Mouse (Mus musculus) layer of hippocampus, adult 6 months (tissue): ENCODE data around the gene Rrp8. TPM values are rescaled to one million over a fixed set of nuclear protein-coding genes. Genes with fewer than 3 reads are reported as not detected.

ENCODE experiments used
- long read RNA-seq, 2 experiments: library from polyadenylated mRNA; unstranded; transcript quantifications; one replicate each; pipeline ENCODE4 v2.0.0; 2019 to 2020
- polyA plus RNA-seq: library from polyadenylated mRNA; unstranded; fragments of <200 nt; fragmentation: Nextera tagmentation; gene quantifications from 2 replicates; pipeline ENCODE4 v1.2.3, GENCODE M21; 2021

The Rrp8 gene
- polyA plus RNA-seq: 5.3 and 7.3 TPM in 2 replicates
- long read RNA-seq, experiment 1, transcript Rrp8-201 (7 exons, 3,053 nt): major isoform, 12 of 14 reads
- long read RNA-seq, experiment 1, partial matches to known transcripts: 0 of 14 reads
- long read RNA-seq, experiment 1, other reads (novel, unspliced or antisense): 1 of 14 reads
- long read RNA-seq, experiment 2, transcript Rrp8-201 (7 exons, 3,053 nt): major isoform, 69 of 77 reads
- long read RNA-seq, experiment 2, partial matches to known transcripts: 2 of 77 reads
- long read RNA-seq, experiment 2, other reads (novel, unspliced or antisense): 3 of 77 reads

GRCm38 (mm10) chr7:105736911-105737521 lies at the start of gene Rrp8:
TSS of gene Rrp8 (minus strand) at chr7:105737385.

DNA sequence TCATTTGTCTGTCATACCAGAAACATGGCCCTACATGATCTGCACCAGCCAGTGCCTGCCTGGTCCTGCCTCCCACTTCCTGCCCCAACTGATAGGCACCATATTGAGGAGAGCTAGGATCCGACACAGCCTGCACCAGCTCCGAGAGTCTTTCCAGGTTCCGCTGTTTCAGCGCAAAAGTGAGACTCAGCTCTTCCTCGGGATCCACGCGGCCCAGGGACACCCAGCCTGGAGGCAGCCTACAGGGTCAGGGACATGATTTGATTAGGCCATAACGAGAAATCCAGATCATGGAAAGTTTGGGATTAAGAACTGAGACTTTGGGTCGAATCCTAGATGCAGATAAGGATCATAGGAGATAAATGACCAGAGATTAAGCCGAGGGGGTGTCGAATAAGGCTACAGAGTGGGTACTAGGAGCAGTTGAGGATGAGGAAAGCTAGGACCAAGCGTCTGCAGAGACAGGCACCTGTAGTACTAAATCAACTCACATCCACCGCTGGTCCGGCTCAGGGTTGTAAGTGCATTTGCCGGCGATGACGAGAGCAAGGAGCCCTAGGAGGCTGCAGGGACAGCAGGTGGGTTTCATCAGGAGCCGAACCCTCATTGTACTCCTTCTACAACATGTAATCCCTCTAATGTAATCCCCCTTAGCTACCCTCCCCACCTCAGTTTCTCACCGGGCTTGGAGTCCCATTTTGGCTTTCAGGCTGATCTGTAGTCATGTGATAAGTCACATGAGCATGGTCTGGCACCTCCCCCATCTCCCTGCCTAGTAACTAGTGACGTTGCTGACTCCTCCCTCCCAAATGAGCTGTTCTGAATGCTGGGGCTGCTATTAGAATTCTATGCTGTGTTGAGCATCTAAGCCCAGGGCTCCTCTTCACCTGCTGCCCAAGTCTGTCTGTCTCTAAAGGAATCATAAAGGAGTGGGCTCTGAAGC lies 14.6 kb upstream of the Rrp8 start, which contains the start of gene Tpp1:
Tpp1 (minus strand) TSS at position 745 of the 943 bp plus-strand sequence.

DNA sequence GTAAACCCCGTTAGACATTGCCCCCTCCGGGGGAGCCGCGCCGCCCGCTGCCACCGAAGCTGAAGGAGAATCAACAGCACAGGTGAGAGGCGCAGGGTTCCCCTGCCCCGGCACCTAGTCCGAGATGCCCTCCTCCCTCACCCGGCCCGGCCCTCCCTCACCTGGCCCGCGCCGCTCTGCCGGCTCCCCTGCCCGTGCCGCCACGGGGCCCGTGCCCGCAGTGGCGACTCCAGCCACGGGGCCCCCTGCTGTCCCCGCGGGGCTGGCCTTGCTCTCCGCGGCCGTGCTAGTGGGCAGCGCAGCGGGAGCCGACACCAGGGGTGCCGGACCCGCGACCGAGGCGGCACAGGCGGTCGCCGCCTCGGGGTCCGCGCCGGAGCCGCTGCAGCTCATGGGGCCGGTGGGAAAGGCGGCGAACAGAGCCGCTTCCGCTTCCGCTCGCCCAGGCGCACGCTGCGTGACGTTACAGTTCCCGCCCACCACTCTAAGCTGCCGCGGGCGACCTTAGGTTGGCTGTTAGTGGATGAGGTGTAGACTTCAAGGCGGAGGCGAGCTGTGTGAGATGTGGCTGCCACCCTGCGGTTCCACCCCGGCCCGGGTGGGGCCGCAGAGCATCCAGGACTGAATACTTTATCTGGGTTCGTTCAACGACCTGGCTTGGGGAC lies 6.9 kb upstream of the Rrp8 start, which contains the start of gene Taf10:
Taf10 (minus strand) TSS at position 436 of the 665 bp plus-strand sequence.

GRCm38 (mm10) chr7:105736264-105736901 lies 802 bp downstream of the Rrp8 start, which contains the start of gene Ilk:
TSS of gene Ilk (plus strand) at chr7:105736592.

Other genes with a start within 250 kb of the Rrp8 start
- gene Smpd1, start 183.0 kb downstream of the Rrp8 start, polyA plus RNA-seq: 93.9 and 95.7 TPM in 2 replicates
- gene Apbb1, start 155.7 kb downstream of the Rrp8 start, polyA plus RNA-seq: 408 and 453 TPM in 2 replicates
- gene Hpx, start 137.2 kb downstream of the Rrp8 start, polyA plus RNA-seq: 0.72 and 0.77 TPM in 2 replicates
- 32.0 and 36.8 TPM in 2 replicates for gene Trim3, start 103.8 kb downstream of the Rrp8 start, polyA plus RNA-seq
- gene Timm10b, start 97.3 kb downstream of the Rrp8 start, polyA plus RNA-seq: 184 and 197 TPM in 2 replicates
- gene Arfip2, start 97.0 kb downstream of the Rrp8 start, polyA plus RNA-seq: 41.3 and 47.5 TPM in 2 replicates
- 12.7 and 32.7 TPM in 2 replicates for gene Gm45799, start 96.8 kb downstream of the Rrp8 start, polyA plus RNA-seq
- 0.01 and 0.04 TPM in 2 replicates for gene Dnhd1, start 86.6 kb downstream of the Rrp8 start, polyA plus RNA-seq
- gene Ilk, start 793 bp downstream of the Rrp8 start, polyA plus RNA-seq: 63.2 and 64.5 TPM in 2 replicates
- gene Taf10, start 7.0 kb upstream of the Rrp8 start, polyA plus RNA-seq: 11.2 and 13.6 TPM in 2 replicates
- gene Tpp1, start 14.8 kb upstream of the Rrp8 start, polyA plus RNA-seq: 115 and 138 TPM in 2 replicates
- 1.2 TPM in 2 replicates for gene Dchs1, start 50.3 kb upstream of the Rrp8 start, polyA plus RNA-seq
- gene Mrpl17, start 73.7 kb upstream of the Rrp8 start, polyA plus RNA-seq: 272 and 284 TPM in 2 replicates
- 0.67 and 2.6 TPM in 2 replicates for gene Gm4070, start 216.6 kb upstream of the Rrp8 start, polyA plus RNA-seq